Mouse (Mus musculus) intestine, embryonic 15.5 days (tissue): ENCODE results near the gene Cpxm2. TPM values are rescaled to one million over a fixed set of nuclear protein-coding genes. Genes with fewer than 3 reads are reported as not detected.
A peak's percentile ranks its signal among the peaks of the same experiment; 100 is the strongest.

ENCODE experiments used
- ATAC-seq: fragments of 200-750 bp; cut with Nextera tagmentation; 2 replicates; pipeline ENCODE4 v1.8.0; 2017; ENCODE audit warnings: moderate TSS enrichment, moderate library complexity
- H3K27ac ChIP-seq: fragments of 300-500 bp; sonication (generic); 2 replicates; pipeline ENCODE4 v1.5.1; 2015; ENCODE audit warnings: mild to moderate bottlenecking, inconsistent platforms
- H3K27me3 ChIP-seq: fragments of 300-500 bp; sonication (generic); replicated peaks from 2 replicates; pipeline ENCODE4 v1.6.1; 2015; ENCODE audit warnings: inconsistent platforms
- H3K36me3 ChIP-seq: fragments of 300-500 bp; sonication (generic); 2 replicates; pipeline ENCODE4 v1.6.1; 2015; ENCODE audit warnings: inconsistent platforms
- H3K4me1 ChIP-seq: fragments of 300-500 bp; sonication (generic); replicated peaks from 2 replicates; pipeline ENCODE4 v1.6.1; 2015; ENCODE audit warnings: inconsistent platforms
- H3K4me2 ChIP-seq: fragments of 300-500 bp; sonication (generic); replicated peaks from 2 replicates; pipeline ENCODE4 v1.6.1; 2015; ENCODE audit warnings: mild to moderate bottlenecking, inconsistent platforms
- H3K4me3 ChIP-seq: fragments of 300-500 bp; sonication (generic); replicated peaks from 2 replicates; pipeline ENCODE4 v1.5.1; 2015; ENCODE audit warnings: inconsistent platforms
- H3K9ac ChIP-seq: fragments of 300-500 bp; sonication (generic); 2 replicates; pipeline ENCODE4 v1.6.1; 2015; ENCODE audit warnings: inconsistent platforms
- H3K9me3 ChIP-seq: fragments of 300-500 bp; sonication (generic); 2 replicates; pipeline ENCODE4 v1.6.1; 2016; ENCODE audit warnings: inconsistent platforms
- WGBS: fragments of 180-500 bp; shearing (Covaris S2); methylation state at CpG from one replicate; pipeline ENCODE4 v1.1.7; 2015; 5-methylcytosine and 5-hydroxymethylcytosine counted together
- polyA plus RNA-seq: library from polyadenylated mRNA; unstranded; fragments of >200 nt; fragmentation: Nextera tagmentation; extraction: Ambion mirVana; gene quantifications from 2 replicates; pipeline ENCODE4 v1.2.1, GENCODE M21; 2015

Cpxm2 gene
- polyA plus RNA-seq, 1 experiment from 2014 or later: 1.3 TPM

GRCm38 (mm10) chr7:132123211-132123610, 31.3 kb downstream of the Cpxm2 start:
- WGBS: 65% methylated on average over 7 of the region's 7 CpGs
- H3K4me3 ChIP-seq: no peak overlapping the region
- ATAC-seq: no peak

DNA sequence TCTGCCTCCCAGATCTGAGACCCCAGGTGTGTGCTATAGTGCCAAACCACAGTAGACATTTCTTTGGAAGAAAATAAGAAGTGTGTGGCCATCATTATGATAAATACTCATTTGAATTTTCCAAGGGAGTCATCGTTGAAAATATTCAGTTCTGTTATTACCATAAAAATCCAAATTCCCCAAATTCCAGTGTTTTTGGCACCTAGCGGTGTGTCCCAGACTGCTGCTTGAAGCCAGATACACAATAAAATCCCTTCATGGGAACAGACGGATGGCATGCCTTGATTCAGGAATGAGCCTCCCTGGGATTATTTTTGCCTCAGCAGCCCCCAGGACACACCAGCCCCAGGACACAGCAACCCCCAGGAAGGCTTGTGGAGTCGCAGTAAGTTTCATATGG, 34.7 kb downstream of the Cpxm2 start:
- Histone ChIP-seq H3K4me2 (no peak overlapping the region), H3K36me3 (no peaks in the 10 kb centered on the region), H3K27me3 (no peaks in the 10 kb centered on the region), H3K9ac (no peak overlapping the region), H3K4me3 (no peak overlapping the region), H3K9me3 (no peaks in the 10 kb centered on the region), H3K27ac (no peak overlapping the region), H3K4me1 (no peaks in the 10 kb centered on the region)
- 80% methylated on average over 4 of the region's 4 CpGs for WGBS
- no peak for ATAC-seq

More at GRCm38 (mm10) chr7:132123211-132123610, 31.3 kb downstream of the Cpxm2 start:
- Histone ChIP-seq H3K9me3 (no peaks in the 10 kb centered on the region), H3K27me3 (no peaks in the 10 kb centered on the region), H3K36me3 (no peaks in the 10 kb centered on the region), H3K27ac (no peak overlapping the region), H3K9ac (no peak overlapping the region), H3K4me1 (no peaks in the 10 kb centered on the region), H3K4me2 (no peak overlapping the region)

GRCm38 (mm10) chr7:132111770-132112169, 42.8 kb downstream of the Cpxm2 start:
- Histone ChIP-seq H3K27ac (no peak overlapping the region), H3K9me3 (no peaks in the 10 kb centered on the region), H3K4me2 (no peak overlapping the region), H3K36me3 (no peaks in the 10 kb centered on the region), H3K27me3 (no peaks in the 10 kb centered on the region), H3K9ac (no peak overlapping the region), H3K4me3 (no peak overlapping the region), H3K4me1 (no peaks in the 10 kb centered on the region; the same call in 1 of the 2 replicates)
- 0 out of 2 replicates have a peak, but pooled peaks have one; percentile 45 for ATAC-seq
- 63% methylated on average over 5 of the region's 5 CpGs for WGBS

- Histone ChIP-seq H3K36me3 (no peaks in the 10 kb centered on the region), H3K27me3 (no peaks in the 10 kb centered on the region), H3K27ac (no peak overlapping the region), H3K9ac (no peak overlapping the region), H3K4me1 (no peaks in the 10 kb centered on the region; the same call in 1 of the 2 replicates), H3K4me3 (no peak overlapping the region), H3K9me3 (no peaks in the 10 kb centered on the region), H3K4me2 (no peak overlapping the region)
- WGBS: 73% methylated on average over 3 of the region's 3 CpGs
- ATAC-seq: no peak
Measured at GRCm38 (mm10) chr7:132110308-132110707, 44.2 kb downstream of the Cpxm2 start.

- WGBS: 84% methylated on average over 4 of the region's 4 CpGs
- Histone ChIP-seq H3K9me3 (no peaks in the 10 kb centered on the region), H3K4me3 (no peak overlapping the region), H3K27me3 (no peaks in the 10 kb centered on the region), H3K27ac (no peak overlapping the region), H3K4me2 (no peak overlapping the region), H3K36me3 (no peaks in the 10 kb centered on the region), H3K4me1 (no peaks in the 10 kb centered on the region; the same call in 1 of the 2 replicates), H3K9ac (no peak overlapping the region)
- ATAC-seq: no peak
Measured at GRCm38 (mm10) chr7:132106891-132107290, 47.6 kb downstream of the Cpxm2 start.

- Histone ChIP-seq H3K9ac (no peak overlapping the region), H3K4me3 (no peak overlapping the region), H3K9me3 (no peaks in the 10 kb centered on the region), H3K4me2 (no peak overlapping the region), H3K27ac (no peak overlapping the region), H3K36me3 (no peaks in the 10 kb centered on the region), H3K27me3 (no peaks in the 10 kb centered on the region), H3K4me1 (no peaks in the 10 kb centered on the region)
- WGBS: 75% methylated on average over 4 of the region's 4 CpGs
- no peak for ATAC-seq
Measured at GRCm38 (mm10) chr7:132105326-132105725, 49.2 kb downstream of the Cpxm2 start.

DNA sequence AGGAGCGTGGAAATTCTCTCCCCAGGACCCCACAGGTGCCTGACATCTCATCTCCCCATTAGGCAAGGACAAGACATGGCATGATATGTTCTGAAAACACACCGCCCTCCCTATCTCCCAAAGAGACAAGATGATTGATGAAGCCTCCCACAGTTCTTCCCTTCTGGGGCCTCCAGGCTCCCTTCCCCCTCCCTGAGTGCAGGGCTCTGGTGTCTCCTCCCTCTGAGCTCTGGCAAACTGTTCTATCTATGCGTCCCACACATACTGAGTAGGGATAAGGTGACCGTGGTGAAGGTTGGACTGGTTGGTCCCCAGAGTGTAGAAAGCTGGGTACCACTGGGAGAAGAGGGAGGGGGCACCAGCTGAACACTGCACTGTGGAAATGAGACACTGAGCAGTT, 56.1 kb downstream of the Cpxm2 start:
- no peaks in the 10 kb centered on the region for H3K36me3 ChIP-seq
- H3K4me3 ChIP-seq: no peak overlapping the region
- H3K4me2 ChIP-seq: no peak overlapping the region
- H3K27ac ChIP-seq: no peak overlapping the region
- WGBS: 30% methylated on average over 4 of the region's 4 CpGs
- no peak overlapping the region for H3K9ac ChIP-seq
- H3K27me3 ChIP-seq: no peaks in the 10 kb centered on the region
- ATAC-seq: no peak
- H3K9me3 ChIP-seq: no peaks in the 10 kb centered on the region
- no peaks in the 10 kb centered on the region for H3K4me1 ChIP-seq

GRCm38 (mm10) chr7:132094666-132095065, 59.9 kb downstream of the Cpxm2 start:
- no peak overlapping the region for H3K9ac ChIP-seq
- no peaks in the 10 kb centered on the region for H3K9me3 ChIP-seq
- no peak overlapping the region for H3K27ac ChIP-seq
- no peak overlapping the region for H3K4me3 ChIP-seq
- H3K27me3 ChIP-seq: no peaks in the 10 kb centered on the region
- H3K36me3 ChIP-seq: no peaks in the 10 kb centered on the region
- no peaks in the 10 kb centered on the region for H3K4me1 ChIP-seq
- no peak for ATAC-seq
- no peak overlapping the region for H3K4me2 ChIP-seq
- WGBS: 51% methylated on average over 7 of the region's 7 CpGs

DNA sequence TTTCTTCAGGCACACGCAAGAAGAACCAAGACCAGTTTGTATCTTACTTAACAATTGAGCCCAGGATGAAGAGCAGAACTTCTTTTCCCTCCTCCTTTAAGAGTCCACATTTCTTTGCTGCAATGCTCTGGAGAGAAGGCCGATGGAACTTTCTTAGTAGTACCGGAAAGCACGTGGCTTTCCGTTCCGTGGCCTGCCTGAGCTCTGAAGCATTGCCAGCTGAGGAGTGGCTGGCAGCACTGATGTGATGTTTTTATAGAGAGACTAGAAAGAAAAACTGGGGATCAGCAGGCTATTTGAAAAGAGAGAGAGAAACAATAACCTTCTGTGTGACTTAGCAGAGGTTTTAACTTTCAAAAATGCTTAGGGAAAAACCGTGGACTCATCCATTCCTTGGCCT, 63.0 kb downstream of the Cpxm2 start:
- H3K27ac ChIP-seq: no peak overlapping the region
- H3K4me1 ChIP-seq: no peaks in the 10 kb centered on the region
- no peaks in the 10 kb centered on the region for H3K36me3 ChIP-seq
- no peak overlapping the region for H3K4me3 ChIP-seq
- no peak for ATAC-seq
- H3K9ac ChIP-seq: no peak overlapping the region
- H3K4me2 ChIP-seq: no peak overlapping the region
- no peaks in the 10 kb centered on the region for H3K9me3 ChIP-seq
- H3K27me3 ChIP-seq: no peaks in the 10 kb centered on the region
- 84% methylated on average over 7 of the region's 7 CpGs for WGBS

DNA sequence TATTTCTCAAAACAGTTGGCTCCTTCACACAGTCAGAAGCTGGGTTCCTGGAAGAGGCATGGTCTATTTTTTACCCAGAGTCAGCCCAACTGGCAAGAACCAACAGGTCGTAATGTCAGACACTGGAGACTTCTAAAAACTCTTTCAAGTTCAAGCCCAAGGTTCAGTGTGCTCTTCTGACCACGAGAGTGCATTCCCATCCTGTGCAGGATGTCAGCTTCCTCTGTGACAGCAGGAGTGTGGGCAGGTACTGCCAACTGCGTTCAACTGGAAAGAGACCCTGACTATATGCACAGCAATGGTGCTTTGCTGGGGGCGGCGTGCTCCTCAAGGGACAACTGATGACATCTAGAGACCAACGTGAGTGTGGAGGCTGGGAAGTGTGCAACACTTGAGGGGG, 65.9 kb downstream of the Cpxm2 start:
- no peaks in the 10 kb centered on the region for H3K9me3 ChIP-seq
- no peaks in the 10 kb centered on the region for H3K36me3 ChIP-seq
- no peak for ATAC-seq
- H3K27ac ChIP-seq: no peak overlapping the region
- no peaks in the 10 kb centered on the region for H3K4me1 ChIP-seq
- no peak overlapping the region for H3K4me3 ChIP-seq
- H3K9ac ChIP-seq: no peak overlapping the region
- no peak overlapping the region for H3K4me2 ChIP-seq
- 70% methylated on average over 6 of the region's 6 CpGs for WGBS
- no peaks in the 10 kb centered on the region for H3K27me3 ChIP-seq

- Histone ChIP-seq H3K36me3 (no peaks in the 10 kb centered on the region), H3K9me3 (no peaks in the 10 kb centered on the region), H3K27ac (no peak overlapping the region), H3K27me3 (no peaks in the 10 kb centered on the region), H3K4me2 (no peak overlapping the region), H3K4me1 (no peaks in the 10 kb centered on the region), H3K4me3 (no peak overlapping the region), H3K9ac (no peak overlapping the region)
- WGBS: 73% methylated on average over 4 of the region's 4 CpGs
- no peak for ATAC-seq
Measured at GRCm38 (mm10) chr7:132088181-132088580, 66.4 kb downstream of the Cpxm2 start.

- no peak overlapping the region for H3K4me3 ChIP-seq
- H3K4me2 ChIP-seq: no peak overlapping the region
- H3K9me3 ChIP-seq: no peaks in the 10 kb centered on the region
- H3K4me1 ChIP-seq: no peaks in the 10 kb centered on the region
- ATAC-seq: peak; percentile 80
- no peak overlapping the region for H3K9ac ChIP-seq
- H3K27ac ChIP-seq: no peak overlapping the region
- no peaks in the 10 kb centered on the region for H3K27me3 ChIP-seq
- WGBS: 42% methylated on average over 1 of the region's 1 CpGs
- no peaks in the 10 kb centered on the region for H3K36me3 ChIP-seq
Measured at GRCm38 (mm10) chr7:132075825-132076224, 78.7 kb downstream of the Cpxm2 start.

DNA sequence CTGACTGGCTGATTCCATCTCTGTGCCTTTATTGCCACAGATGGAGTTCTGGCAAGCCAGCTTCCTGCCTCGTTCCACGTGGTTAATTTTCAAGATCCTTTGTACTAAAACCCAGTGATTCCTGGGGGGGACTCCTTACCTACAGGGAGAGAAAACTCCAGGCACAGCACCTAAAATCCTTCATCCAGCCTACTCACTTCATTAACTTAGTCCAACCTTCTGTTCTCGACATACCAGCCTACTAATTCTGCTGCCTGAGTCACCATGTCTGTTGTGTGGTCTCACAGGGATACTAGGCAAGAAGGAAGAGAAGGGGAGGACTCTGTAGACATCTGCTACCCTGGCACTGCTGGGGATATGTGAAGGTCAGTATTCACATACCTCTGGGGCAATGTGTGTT, 80.0 kb downstream of the Cpxm2 start:
- 79% methylated on average over 3 of the region's 3 CpGs for WGBS

More for the DNA sequence above, 80.0 kb downstream of the Cpxm2 start:
- H3K9me3 ChIP-seq: no peaks in the 10 kb centered on the region
- H3K4me2 ChIP-seq: no peak overlapping the region
- no peaks in the 10 kb centered on the region for H3K36me3 ChIP-seq
- H3K4me1 ChIP-seq: no peaks in the 10 kb centered on the region
- no peak overlapping the region for H3K27ac ChIP-seq
- no peak for ATAC-seq
- no peaks in the 10 kb centered on the region for H3K27me3 ChIP-seq
- no peak overlapping the region for H3K9ac ChIP-seq
- no peak overlapping the region for H3K4me3 ChIP-seq
